Mouse (Mus musculus) kidney, adult 18-20 months (tissue): ENCODE data around the gene Gm21317.
"Not testable (repeated sequence)": the region's sequence is repeated elsewhere in the genome, so short reads cannot be mapped to it uniquely, and the experiment has no call there.

Source experiments
- DNase-seq: peaks from one replicate; pipeline ENCODE4 v3.0.0; 2021

The Gm21317 gene

GRCm38 (mm10) chrY:82224927-82225326 is at the start of gene Gm21317:
TSS of gene Gm21317 (plus strand) at chrY:82225227.
- DNase-seq = not testable (repeated sequence)
